Mouse (Mus musculus) kidney, embryonic 16.5 days (tissue): Measurements from ENCODE around the gene Ugt1a9. TPM values are rescaled to one million over a fixed set of nuclear protein-coding genes. Genes with fewer than 3 reads are reported as not detected.
"Not testable (repeated sequence)": the region's sequence is repeated elsewhere in the genome, so short reads cannot be mapped to it uniquely, and the experiment has no call there.

Experiments
- ATAC-seq: fragments of 200-750 bp; cut with Nextera tagmentation; 2 replicates; pipeline ENCODE4 v1.8.0; 2017; ENCODE audit warnings: moderate TSS enrichment; ENCODE audit not compliant: low FRiP score, low TSS enrichment
- H3K27ac ChIP-seq: fragments of 300-500 bp; sonication (generic); 2 replicates; pipeline ENCODE4 v1.5.1; 2014; ENCODE audit warnings: low read length
- H3K27me3 ChIP-seq: fragments of 300-500 bp; sonication (generic); 2 replicates; pipeline ENCODE4 v1.6.1; 2014; ENCODE audit warnings: low read length, control low read depth, mixed read lengths; ENCODE audit not compliant: insufficient read depth
- H3K36me3 ChIP-seq: fragments of 300-500 bp; sonication (generic); 2 replicates; pipeline ENCODE4 v1.6.1; 2014; ENCODE audit warnings: low read length, control low read depth, mixed read lengths; ENCODE audit not compliant: insufficient read depth
- H3K4me1 ChIP-seq: fragments of 300-500 bp; sonication (generic); 2 replicates; pipeline ENCODE4 v1.6.1; 2014; ENCODE audit warnings: low read length, control low read depth, mixed read lengths; ENCODE audit not compliant: insufficient read depth
- H3K4me2 ChIP-seq: fragments of 300-500 bp; sonication (generic); replicated peaks from 2 replicates; pipeline ENCODE4 v1.6.1; 2014; ENCODE audit warnings: low read depth, low read length
- H3K4me3 ChIP-seq: fragments of 300-500 bp; sonication (generic); 2 replicates; pipeline ENCODE4 v1.5.1; 2014; ENCODE audit warnings: mild to moderate bottlenecking, low read length
- H3K9ac ChIP-seq: fragments of 300-500 bp; sonication (generic); replicated peaks from 2 replicates; pipeline ENCODE4 v1.6.1; 2014; ENCODE audit warnings: low read length
- H3K9me3 ChIP-seq: fragments of 300-500 bp; sonication (generic); 2 replicates; pipeline ENCODE4 v1.6.1; 2016; ENCODE audit warnings: low read length, control low read depth
- WGBS: fragments of 180-500 bp; shearing (Covaris S2); extraction: QIAGEN DNeasy Blood & Tissue Kit; methylation state at CpG from one replicate; pipeline ENCODE4 v1.1.7; 2014; 5-methylcytosine and 5-hydroxymethylcytosine counted together
- polyA plus RNA-seq: library from polyadenylated mRNA; unstranded; fragments of >200 nt; fragmentation: Nextera tagmentation; extraction: Ambion mirVana; gene quantifications from 2 replicates; pipeline ENCODE4 v1.2.1, GENCODE M21; 2015

Gene Ugt1a9
- polyA plus RNA-seq, 1 experiment from 2014 or later = 7.1 TPM

DNA sequence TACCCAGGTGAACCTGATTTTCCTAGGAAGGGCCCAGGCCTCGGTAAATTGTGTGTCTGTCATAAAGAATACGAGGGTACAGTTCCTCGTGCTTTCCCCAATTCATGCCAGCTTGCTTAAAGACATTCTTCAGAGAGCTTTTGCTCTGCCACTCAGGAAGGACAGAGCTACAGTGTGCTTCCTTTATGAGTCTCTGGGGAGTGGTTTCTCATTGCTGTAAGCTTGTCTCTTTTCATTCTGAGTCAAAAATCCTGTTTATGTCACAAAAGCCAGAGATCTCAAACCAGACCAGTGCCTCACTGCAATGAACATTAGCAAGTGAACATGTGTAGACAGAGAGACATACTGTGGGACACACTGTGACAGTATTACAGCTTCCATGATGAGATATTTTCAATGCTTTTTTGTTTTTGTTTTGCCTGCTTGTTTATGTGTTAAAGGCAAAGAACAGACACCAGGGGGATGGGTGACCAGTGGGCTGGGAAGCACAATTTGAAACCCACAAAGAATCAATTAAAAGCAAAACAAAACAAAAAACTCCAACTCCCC is 63.4 kb downstream of the Ugt1a9 start:
- H3K4me3 ChIP-seq = no peak overlapping the region
- peak; percentile 21; the same call in 1 of the 2 replicates for ATAC-seq
- no peak overlapping the region for H3K4me2 ChIP-seq
- H3K27me3 ChIP-seq = no peaks in the 10 kb centered on the region
- H3K9ac ChIP-seq = no peak overlapping the region
- 38% methylated on average over 3 of the region's 3 CpGs for WGBS
- H3K4me1 ChIP-seq = peaks cover 13% of the 10 kb centered on the region
- no peaks in the 10 kb centered on the region for H3K36me3 ChIP-seq
- H3K9me3 ChIP-seq = no peaks in the 10 kb centered on the region
- H3K27ac ChIP-seq = peak overlapping the region; percentile 75

DNA sequence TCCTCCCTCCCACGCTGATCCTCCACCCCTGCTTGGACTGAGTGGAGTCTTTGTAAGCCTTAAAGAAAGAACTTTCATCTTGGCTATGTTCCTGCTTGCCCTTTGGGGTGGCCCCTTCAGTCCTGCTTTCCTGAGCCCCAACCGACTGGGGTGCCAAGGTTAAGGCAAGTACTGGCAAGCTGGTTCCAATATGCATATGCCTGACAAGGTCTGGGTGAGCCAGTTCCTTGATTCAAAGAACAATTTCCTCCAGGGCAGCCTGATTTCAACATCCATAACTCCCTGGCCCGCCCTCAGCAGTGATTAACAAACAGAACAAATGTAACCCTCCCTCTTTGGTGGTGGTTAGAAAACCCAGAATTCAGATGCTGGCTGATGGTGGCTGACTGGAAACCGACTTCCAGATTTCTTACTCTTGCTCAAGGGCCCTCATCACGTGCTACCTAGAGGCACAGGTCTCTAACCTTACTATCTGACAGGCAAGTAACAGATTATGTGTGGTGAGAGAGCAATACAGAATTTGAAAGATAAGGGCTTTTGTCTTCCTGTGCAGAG is 63.9 kb downstream of the Ugt1a9 start, which contains the start of gene Ugt1a6a:
Ugt1a6a (plus strand) TSS at position 353 of the 555 bp plus-strand sequence.
- H3K36me3 ChIP-seq, H3K9ac ChIP-seq, H3K4me3 ChIP-seq, H3K27me3 ChIP-seq, H3K4me2 ChIP-seq, H3K9me3 ChIP-seq: not testable (repeated sequence)
- ATAC-seq = 0 out of 2 replicates have a peak, but pooled peaks have one; percentile 56
- Histone ChIP-seq H3K4me1 (peaks cover 13% of the 10 kb centered on the region), H3K27ac (peak within 1 kb of the TSS; percentile 75)
- WGBS = 35% methylated on average over 5 of the region's 5 CpGs

DNA sequence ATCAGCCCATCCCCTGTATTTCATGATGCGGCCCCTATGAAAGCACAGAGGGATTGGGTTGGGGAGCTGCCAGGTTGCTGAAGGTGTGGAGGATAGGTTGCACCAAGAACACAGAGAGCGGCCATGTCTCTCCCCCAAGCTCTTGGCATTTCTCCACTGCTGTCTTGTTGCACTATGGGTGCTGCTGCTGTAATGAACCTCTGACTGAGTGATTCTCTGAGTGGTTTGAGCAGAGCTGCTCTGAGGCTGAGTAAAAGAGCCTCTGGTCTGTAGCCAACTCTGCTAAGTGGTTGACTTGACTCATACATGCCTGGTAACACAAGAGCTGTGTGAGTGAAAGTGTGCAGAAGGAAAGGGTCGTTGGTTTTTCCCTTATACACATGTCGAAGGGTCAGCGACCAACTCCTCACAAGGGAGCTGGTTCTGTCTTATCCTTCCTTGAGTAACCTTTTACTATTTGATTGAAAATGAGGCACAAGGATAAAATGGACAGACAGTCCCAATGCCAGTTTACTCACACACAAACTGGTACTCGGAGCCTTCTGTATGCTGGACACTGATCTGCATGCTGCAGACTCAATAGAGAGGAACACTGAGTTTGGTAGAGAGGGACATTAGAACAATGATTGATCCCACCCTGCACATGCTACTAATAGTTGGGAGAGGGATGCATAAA is 64.8 kb downstream of the Ugt1a9 start:
- 86% methylated on average over 5 of the region's 6 CpGs for WGBS
- not testable (repeated sequence) for H3K4me3 ChIP-seq, H3K9ac ChIP-seq, H3K4me2 ChIP-seq, H3K9me3 ChIP-seq, H3K27ac ChIP-seq, H3K36me3 ChIP-seq, ATAC-seq, H3K27me3 ChIP-seq
- peaks cover 13% of the 10 kb centered on the region for H3K4me1 ChIP-seq

DNA sequence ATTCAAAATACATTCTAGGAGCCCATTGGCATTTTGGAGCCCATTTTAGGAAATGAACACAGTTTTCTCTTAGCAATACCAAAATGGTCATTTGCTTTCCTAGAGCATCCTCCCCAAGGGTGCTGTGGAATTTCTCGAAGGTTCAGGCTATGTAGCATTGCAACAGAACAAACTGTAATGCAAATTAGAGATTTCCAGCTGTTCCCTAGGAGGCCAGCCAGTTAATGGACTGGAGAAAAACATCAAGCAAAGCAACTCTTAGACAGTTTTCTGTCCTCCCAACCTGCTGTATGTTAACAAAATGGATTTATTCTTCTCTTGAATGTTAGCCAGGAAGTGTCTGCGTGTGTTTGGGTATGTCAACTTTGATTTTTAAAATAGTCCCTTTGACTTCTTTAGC is 66.0 kb downstream of the Ugt1a9 start:
- Histone ChIP-seq H3K9me3 (no peaks in the 10 kb centered on the region), H3K27ac (no peak overlapping the region), H3K4me2 (no peak overlapping the region), H3K4me3 (no peak overlapping the region), H3K27me3 (no peaks in the 10 kb centered on the region), H3K9ac (no peak overlapping the region), H3K4me1 (peaks cover 13% of the 10 kb centered on the region), H3K36me3 (no peaks in the 10 kb centered on the region)
- 45% methylated on average over 2 of the region's 2 CpGs for whole genome bisulfite sequencing
- ATAC-seq = no peak

DNA sequence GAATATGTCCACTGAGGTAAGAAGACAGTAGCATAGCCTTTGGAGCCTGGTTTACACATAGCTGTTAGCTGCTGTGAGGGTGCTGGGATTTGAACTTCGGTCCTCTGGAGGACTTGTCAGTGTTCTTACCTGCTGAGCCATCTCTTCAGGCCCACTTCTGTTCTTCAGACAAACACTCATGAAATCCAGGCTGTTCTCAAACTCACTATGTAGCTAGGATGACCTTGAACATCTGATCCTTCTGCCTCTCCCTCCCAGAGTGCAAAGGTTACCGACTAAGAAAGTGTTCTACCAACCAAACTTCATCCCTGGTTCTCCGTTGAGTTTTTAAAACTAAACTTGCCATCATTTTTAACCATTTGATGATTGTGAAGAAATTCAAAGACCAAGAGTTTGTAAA is 66.7 kb downstream of the Ugt1a9 start:
- H3K27ac ChIP-seq = no peak overlapping the region
- H3K27me3 ChIP-seq = no peaks in the 10 kb centered on the region
- H3K4me2 ChIP-seq = no peak overlapping the region
- no peaks in the 10 kb centered on the region for H3K9me3 ChIP-seq
- no peak overlapping the region for H3K4me3 ChIP-seq
- no peak overlapping the region for H3K9ac ChIP-seq
- H3K4me1 ChIP-seq = peaks cover 13% of the 10 kb centered on the region
- H3K36me3 ChIP-seq = no peaks in the 10 kb centered on the region
- ATAC-seq = no peak
- 84% methylated on average over 3 of the region's 3 CpGs for WGBS

DNA sequence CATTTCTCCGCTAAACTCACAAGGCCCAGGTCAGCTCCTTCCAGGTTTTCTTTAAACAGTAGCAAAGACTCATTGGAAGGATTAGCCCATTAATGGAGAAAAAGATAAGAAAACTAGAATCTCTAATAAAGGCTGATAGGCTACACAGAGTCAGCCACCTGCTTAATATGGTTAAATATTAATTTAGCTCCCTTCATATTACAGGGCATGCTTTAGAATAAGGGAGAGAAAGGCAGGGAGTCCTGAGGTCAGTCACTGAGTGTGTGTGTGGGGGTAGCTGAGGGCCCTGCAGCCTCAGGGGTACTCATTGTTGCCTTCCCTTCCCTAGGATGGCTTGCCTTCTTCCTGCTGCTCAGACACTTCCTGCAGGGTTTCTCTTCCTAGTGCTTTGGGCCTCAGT is 67.5 kb downstream of the Ugt1a9 start:
- WGBS = 87% methylated on average over 1 of the region's 1 CpGs
- no peak for ATAC-seq
- H3K27me3 ChIP-seq = no peaks in the 10 kb centered on the region
- H3K9me3 ChIP-seq = no peaks in the 10 kb centered on the region
- H3K4me2 ChIP-seq = no peak overlapping the region
- H3K4me1 ChIP-seq = peaks cover 13% of the 10 kb centered on the region
- no peak overlapping the region for H3K27ac ChIP-seq
- H3K36me3 ChIP-seq = no peaks in the 10 kb centered on the region
- no peak overlapping the region for H3K9ac ChIP-seq
- no peak overlapping the region for H3K4me3 ChIP-seq

DNA sequence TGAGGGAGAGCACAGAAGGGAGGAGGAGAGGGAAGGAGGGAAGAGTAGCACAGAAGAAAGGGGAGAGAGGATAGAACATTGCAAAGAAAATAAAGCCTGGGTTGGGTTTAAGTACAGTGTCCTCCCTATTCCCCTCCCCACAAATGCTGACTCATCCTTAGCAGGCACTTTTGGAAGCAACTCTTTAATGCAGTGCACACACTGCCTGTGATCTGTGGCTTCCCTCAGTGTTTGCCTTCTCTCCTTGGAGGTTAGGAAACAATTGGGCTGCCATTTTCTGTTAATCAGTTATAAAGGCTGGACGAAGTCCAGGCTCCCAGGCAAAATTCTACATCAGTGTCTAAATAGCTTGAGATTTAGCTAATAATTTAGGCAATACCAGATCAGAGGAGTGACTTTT is 69.9 kb downstream of the Ugt1a9 start:
- WGBS = 42% methylated on average over 1 of the region's 1 CpGs
- not testable (repeated sequence) for H3K9ac ChIP-seq, H3K4me3 ChIP-seq, H3K9me3 ChIP-seq, H3K27ac ChIP-seq, H3K4me1 ChIP-seq, H3K27me3 ChIP-seq, H3K4me2 ChIP-seq, H3K36me3 ChIP-seq
- peak; percentile 83 for ATAC-seq

DNA sequence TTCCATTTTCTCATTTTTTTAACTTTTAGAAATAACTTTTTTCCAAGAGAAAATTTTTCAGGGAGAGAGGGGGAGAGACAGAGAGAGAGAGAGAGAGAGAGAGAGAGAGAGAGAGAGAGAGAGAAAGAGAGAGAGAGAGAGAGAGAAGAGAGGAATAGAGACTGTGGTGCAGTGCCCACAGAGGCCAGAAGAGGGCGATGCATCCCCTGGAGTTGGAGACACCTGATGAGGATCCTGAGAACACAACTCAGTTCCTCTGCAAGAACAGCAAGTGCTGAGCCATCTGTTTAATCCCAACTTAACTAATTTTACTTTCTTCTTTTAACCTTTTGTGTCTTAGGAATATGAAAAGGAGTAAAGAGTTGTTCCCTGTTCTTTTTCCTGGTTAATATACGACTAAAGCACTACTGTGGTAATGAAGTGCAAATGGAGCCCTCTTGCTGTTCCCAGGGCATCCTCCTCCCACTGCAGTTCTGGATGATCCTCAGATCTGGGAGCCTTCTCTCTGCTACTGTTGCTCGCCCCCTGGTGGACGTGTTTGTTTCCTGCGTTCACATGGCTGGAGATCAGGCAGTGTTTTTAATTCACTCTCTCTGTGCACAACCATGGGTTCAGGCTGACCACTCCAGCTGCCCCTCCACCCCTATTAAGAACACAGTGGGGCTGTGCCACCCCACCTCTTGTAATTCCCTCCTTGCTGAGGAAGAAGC is 73.5 kb downstream of the Ugt1a9 start:
- WGBS = 2% methylated on average over 4 of the region's 5 CpGs
- H3K9ac ChIP-seq, H3K27ac ChIP-seq, H3K4me1 ChIP-seq, H3K27me3 ChIP-seq, H3K9me3 ChIP-seq, H3K4me3 ChIP-seq, H3K36me3 ChIP-seq, H3K4me2 ChIP-seq: not testable (repeated sequence)
- ATAC-seq = peak; percentile 63; the same call in 1 of the 2 replicates

DNA sequence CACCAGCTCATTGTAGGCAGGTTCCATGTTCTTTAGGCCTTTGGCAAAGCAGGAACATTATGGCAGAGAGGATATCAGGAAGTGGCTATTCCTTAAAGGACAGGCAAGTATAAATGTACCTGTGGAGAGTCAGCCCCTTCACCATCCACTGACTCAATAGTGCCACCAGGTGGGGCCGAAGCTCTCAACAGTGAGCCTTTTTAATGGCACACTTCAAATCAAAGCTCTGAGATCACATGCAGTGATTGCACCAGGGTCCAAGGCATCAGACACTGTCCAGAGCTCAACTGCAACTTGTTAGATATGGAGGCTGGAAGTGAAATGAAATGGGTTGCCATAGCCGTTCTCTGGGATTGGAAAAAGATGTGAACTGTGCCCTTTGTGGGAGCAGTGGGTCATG is 74.7 kb downstream of the Ugt1a9 start:
- H3K36me3 ChIP-seq = not testable (repeated sequence)
- 65% methylated on average over 2 of the region's 2 CpGs for WGBS

DNA sequence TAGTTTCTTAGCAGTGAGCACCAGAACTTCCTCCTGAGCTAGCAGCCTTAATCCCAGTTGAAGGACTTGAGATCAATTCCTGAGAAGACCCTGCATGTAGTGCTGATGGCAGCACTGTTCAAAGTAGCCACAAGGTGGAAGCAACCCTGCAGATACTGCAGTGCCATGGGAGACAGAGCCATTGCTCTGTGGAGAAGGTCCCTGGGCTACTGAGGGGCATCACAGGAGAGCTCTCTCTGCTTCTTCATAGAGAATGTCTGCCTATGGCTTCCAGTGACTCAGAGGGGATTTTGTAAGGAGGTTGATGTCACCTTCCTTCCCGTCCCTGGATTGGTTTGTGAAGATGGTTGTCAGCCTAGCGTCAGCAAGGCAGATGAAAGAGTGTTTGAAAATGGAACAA is 79.5 kb downstream of the Ugt1a9 start:
- not testable (repeated sequence) for ATAC-seq
- 82% methylated on average over 2 of the region's 2 CpGs for WGBS

More for the DNA sequence above, 74.7 kb downstream of the Ugt1a9 start:
- ATAC-seq, H3K9me3 ChIP-seq, H3K4me3 ChIP-seq, H3K27ac ChIP-seq, H3K4me1 ChIP-seq, H3K4me2 ChIP-seq, H3K27me3 ChIP-seq, H3K9ac ChIP-seq: not testable (repeated sequence)

More for the DNA sequence above, 79.5 kb downstream of the Ugt1a9 start:
- not testable (repeated sequence) for H3K27ac ChIP-seq, H3K4me1 ChIP-seq, H3K4me3 ChIP-seq, H3K27me3 ChIP-seq, H3K36me3 ChIP-seq, H3K9me3 ChIP-seq, H3K9ac ChIP-seq, H3K4me2 ChIP-seq
